Mouse (Mus musculus): Measurements from ENCODE around the gene Rab30. TPM values are rescaled to one million over a fixed set of nuclear protein-coding genes. Genes with fewer than 3 reads are reported as not detected.

Rab30 gene
- polyA plus RNA-seq, 1 experiment = 23.0 TPM

- Histone ChIP-seq H3K4me1 (ENCODE audit: control insufficient read depth, insufficient read depth, low read length) (no peaks in the 10 kb centered on the region), H3K27me3 (ENCODE audit: control insufficient read depth, insufficient read depth, low read length) (no peaks in the 10 kb centered on the region), H3K4me3 (replicated peaks; ENCODE audit: insufficient read depth, low read depth, low read length) (no peak overlapping the region), H3K27ac (ENCODE audit: insufficient read depth, low read length) (no peak overlapping the region)
- TF ChIP-seq CTCF (IDR thresholded peaks at IDR 0.05; ENCODE audit: borderline replicate concordance, insufficient read depth, low read depth, low read length) (no peak), POLR2A (IDR thresholded peaks at IDR 0.05; ENCODE audit: borderline replicate concordance, insufficient read depth, low read length) (no peak)
- 90% methylated on average over 6 of the region's 6 CpGs for WGBS
- no peak for DNase-seq
Measured at GRCm38 (mm10) chr7:92884998-92885660, 143.7 kb downstream of the Rab30 start.

- DNase-seq = no peak
- TF ChIP-seq CTCF (IDR thresholded peaks at IDR 0.05; ENCODE audit: borderline replicate concordance, insufficient read depth, low read depth, low read length) (no peak), POLR2A (IDR thresholded peaks at IDR 0.05; ENCODE audit: borderline replicate concordance, insufficient read depth, low read length) (no peak)
- no peaks in the 10 kb centered on the region for H3K27me3 ChIP-seq (ENCODE audit: control insufficient read depth, insufficient read depth, low read length)
- no peaks in the 10 kb centered on the region for H3K4me1 ChIP-seq (ENCODE audit: control insufficient read depth, insufficient read depth, low read length)
- H3K27ac ChIP-seq (ENCODE audit: insufficient read depth, low read length) = no peak overlapping the region
- 92% methylated on average over 7 of the region's 7 CpGs for WGBS
- H3K4me3 ChIP-seq (replicated peaks; ENCODE audit: insufficient read depth, low read depth, low read length) = no peak overlapping the region
Measured at GRCm38 (mm10) chr7:92886801-92887200, 145.4 kb downstream of the Rab30 start.

GRCm38 (mm10) chr7:92887230-92887629 is 145.8 kb downstream of the Rab30 start:
- no peak overlapping the region for H3K27ac ChIP-seq (ENCODE audit: insufficient read depth, low read length)
- H3K4me3 ChIP-seq (replicated peaks; ENCODE audit: insufficient read depth, low read depth, low read length) = no peak overlapping the region
- H3K4me1 ChIP-seq (ENCODE audit: control insufficient read depth, insufficient read depth, low read length) = no peaks in the 10 kb centered on the region
- no peaks in the 10 kb centered on the region for H3K27me3 ChIP-seq (ENCODE audit: control insufficient read depth, insufficient read depth, low read length)
- TF ChIP-seq POLR2A (IDR thresholded peaks at IDR 0.05; ENCODE audit: borderline replicate concordance, insufficient read depth, low read length) = no peak
- TF ChIP-seq CTCF (IDR thresholded peaks at IDR 0.05; ENCODE audit: borderline replicate concordance, insufficient read depth, low read depth, low read length) = no peak
- 98% methylated on average over 5 of the region's 5 CpGs for WGBS
- no peak for DNase-seq

- TF ChIP-seq POLR2A (IDR thresholded peaks at IDR 0.05; ENCODE audit: borderline replicate concordance, insufficient read depth, low read length) = no peak
- TF ChIP-seq CTCF (IDR thresholded peaks at IDR 0.05; ENCODE audit: borderline replicate concordance, insufficient read depth, low read depth, low read length) = no peak
- WGBS = 21% methylated on average over 1 of the region's 1 CpGs
- no peak for DNase-seq
- Histone ChIP-seq H3K4me3 (replicated peaks; ENCODE audit: insufficient read depth, low read depth, low read length) (no peak overlapping the region), H3K27ac (ENCODE audit: insufficient read depth, low read length) (no peak overlapping the region), H3K27me3 (ENCODE audit: control insufficient read depth, insufficient read depth, low read length) (no peaks in the 10 kb centered on the region), H3K4me1 (ENCODE audit: control insufficient read depth, insufficient read depth, low read length) (no peaks in the 10 kb centered on the region)
Measured at GRCm38 (mm10) chr7:92890211-92890610, 148.8 kb downstream of the Rab30 start.

- Histone ChIP-seq H3K4me1 (ENCODE audit: control insufficient read depth, insufficient read depth, low read length) (no peaks in the 10 kb centered on the region), H3K27me3 (ENCODE audit: control insufficient read depth, insufficient read depth, low read length) (no peaks in the 10 kb centered on the region), H3K27ac (ENCODE audit: insufficient read depth, low read length) (no peak overlapping the region), H3K4me3 (replicated peaks; ENCODE audit: insufficient read depth, low read depth, low read length) (no peak overlapping the region)
- 56% methylated on average over 4 of the region's 4 CpGs for WGBS
- DNase-seq = no peak
- TF ChIP-seq CTCF (IDR thresholded peaks at IDR 0.05; ENCODE audit: borderline replicate concordance, insufficient read depth, low read depth, low read length) (no peak), POLR2A (IDR thresholded peaks at IDR 0.05; ENCODE audit: borderline replicate concordance, insufficient read depth, low read length) (no peak)
Measured at GRCm38 (mm10) chr7:92890618-92891230, 149.3 kb downstream of the Rab30 start.

- no peak overlapping the region for H3K4me3 ChIP-seq (replicated peaks; ENCODE audit: insufficient read depth, low read depth, low read length)
- 33% methylated on average over 3 of the region's 3 CpGs for WGBS
- no peaks in the 10 kb centered on the region for H3K4me1 ChIP-seq (ENCODE audit: control insufficient read depth, insufficient read depth, low read length)
- no peaks in the 10 kb centered on the region for H3K27me3 ChIP-seq (ENCODE audit: control insufficient read depth, insufficient read depth, low read length)
- H3K27ac ChIP-seq (ENCODE audit: insufficient read depth, low read length) = no peak overlapping the region
- no peak for DNase-seq
- no peak for TF ChIP-seq CTCF (IDR thresholded peaks at IDR 0.05; ENCODE audit: borderline replicate concordance, insufficient read depth, low read depth, low read length)
- TF ChIP-seq POLR2A (IDR thresholded peaks at IDR 0.05; ENCODE audit: borderline replicate concordance, insufficient read depth, low read length) = no peak
Measured at GRCm38 (mm10) chr7:92893478-92893877, 152.1 kb downstream of the Rab30 start.

Other genes starting within 250 kb of the Rab30 start
- gene Ccdc90b, start 180.5 kb upstream of the Rab30 start, polyA plus RNA-seq (2012; rRNA removed) = 21.0 and 22.0 TPM in 2 replicates
- 8.1 and 9.3 TPM in 2 replicates for gene Ankrd42, start 104.5 kb upstream of the Rab30 start, polyA plus RNA-seq (2012; rRNA removed)
- 34.9 and 37.7 TPM in 2 replicates for gene Pcf11, start 71.7 kb upstream of the Rab30 start, polyA plus RNA-seq (2012; rRNA removed)
- gene Ddias, start 132.6 kb downstream of the Rab30 start, polyA plus RNA-seq (2012; rRNA removed) = 0.20 and 0.21 TPM in 2 replicates
- gene Prcp, start 132.9 kb downstream of the Rab30 start, polyA plus RNA-seq (2012; rRNA removed) = 8.7 and 9.9 TPM in 2 replicates

Measured in cerebellum, adult 2 months (tissue).